Mouse (Mus musculus) heart, embryonic 10.5 days (tissue): ENCODE results near the gene Gnb1. TPM values are rescaled to one million over a fixed set of nuclear protein-coding genes. Genes with fewer than 3 reads are reported as not detected.
"Not testable (repeated sequence)": the region's sequence is repeated elsewhere in the genome, so short reads cannot be mapped to it uniquely, and the experiment has no call there.

Experiments used
- DNase-seq: peaks from one replicate; pipeline ENCODE4 v3.0.0-alpha.2; 2017; ENCODE audit warnings: low spot score
- H3K27ac ChIP-seq: fragments of 300-500 bp; sonication (generic); 2 replicates; pipeline ENCODE4 v1.5.1; 2016; ENCODE audit warnings: mild to moderate bottlenecking
- H3K27me3 ChIP-seq: fragments of 300-500 bp; sonication (generic); 2 replicates; pipeline ENCODE4 v1.6.1; 2016; ENCODE audit warnings: mild to moderate bottlenecking; ENCODE audit not compliant: poor library complexity, insufficient read depth, severe bottlenecking
- H3K36me3 ChIP-seq: fragments of 300-500 bp; sonication (generic); 2 replicates; pipeline ENCODE4 v1.6.1; 2016; ENCODE audit warnings: mild to moderate bottlenecking, moderate library complexity
- H3K4me1 ChIP-seq: fragments of 300-500 bp; sonication (generic); 2 replicates; pipeline ENCODE4 v1.6.1; 2016; ENCODE audit warnings: mild to moderate bottlenecking
- H3K4me3 ChIP-seq: fragments of 300-500 bp; sonication (generic); 2 replicates; pipeline ENCODE4 v1.5.1; 2016; ENCODE audit warnings: mild to moderate bottlenecking, moderate library complexity
- H3K9me3 ChIP-seq: fragments of 300-500 bp; sonication (generic); 2 replicates; pipeline ENCODE4 v1.6.1; 2016; ENCODE audit warnings: mild to moderate bottlenecking, moderate library complexity
- WGBS: fragments of 180-500 bp; shearing (Covaris S2); methylation state at CpG from one replicate; pipeline ENCODE4 v1.1.7; 2016; 5-methylcytosine and 5-hydroxymethylcytosine counted together
- polyA plus RNA-seq: library from polyadenylated mRNA; unstranded; fragments of >200 nt; fragmentation: Nextera tagmentation; extraction: Ambion mirVana; gene quantifications from 2 replicates; pipeline ENCODE4 v1.2.1, GENCODE M21; 2016

Gnb1 gene
- polyA plus RNA-seq, 1 experiment from 2014 or later: 440 TPM

DNA sequence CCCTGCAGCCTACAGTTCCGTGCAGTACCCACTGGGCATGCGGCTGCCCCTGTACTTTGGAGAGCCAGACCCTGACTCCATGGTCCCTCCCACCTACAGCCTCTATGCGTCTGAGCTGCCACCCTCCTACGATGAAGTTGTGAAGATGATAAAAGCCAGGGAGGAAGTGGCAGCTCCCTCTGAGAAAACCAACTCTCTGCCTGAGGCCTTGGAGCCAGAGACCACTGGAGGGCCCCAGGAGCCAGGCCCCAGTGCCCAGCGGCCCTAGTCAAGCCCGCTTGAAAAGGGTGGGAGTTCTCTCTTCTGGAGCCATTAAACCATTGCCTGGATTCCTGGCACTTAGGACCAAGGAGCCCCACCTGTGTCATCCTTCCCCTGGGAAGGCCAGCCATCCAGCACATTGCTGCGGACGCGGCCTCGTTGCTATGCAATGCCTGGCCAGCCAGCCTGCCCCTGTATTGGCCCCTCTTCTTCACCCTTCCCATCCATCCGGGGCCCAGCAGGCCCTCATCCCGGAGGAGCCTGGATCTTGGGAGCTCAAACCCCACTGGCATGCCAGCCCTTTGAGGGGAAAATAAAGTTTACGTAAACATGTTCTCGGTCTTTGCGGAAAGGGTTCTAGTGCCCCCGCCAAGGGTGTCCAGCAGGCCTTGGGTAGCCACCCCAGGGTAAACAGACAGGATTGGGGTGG is 20.8 kb upstream of the Gnb1 start:
- WGBS: 78% methylated on average over 16 of the region's 16 CpGs
- no peak overlapping the region for H3K27ac ChIP-seq
- H3K4me3 ChIP-seq: no peak overlapping the region
- H3K9me3 ChIP-seq: no peaks in the 10 kb centered on the region
- H3K4me1 ChIP-seq: peaks cover 18% of the 10 kb centered on the region
- peaks cover 74% of the 10 kb centered on the region for H3K27me3 ChIP-seq
- H3K36me3 ChIP-seq: no peaks in the 10 kb centered on the region
- no peak for DNase-seq

DNA sequence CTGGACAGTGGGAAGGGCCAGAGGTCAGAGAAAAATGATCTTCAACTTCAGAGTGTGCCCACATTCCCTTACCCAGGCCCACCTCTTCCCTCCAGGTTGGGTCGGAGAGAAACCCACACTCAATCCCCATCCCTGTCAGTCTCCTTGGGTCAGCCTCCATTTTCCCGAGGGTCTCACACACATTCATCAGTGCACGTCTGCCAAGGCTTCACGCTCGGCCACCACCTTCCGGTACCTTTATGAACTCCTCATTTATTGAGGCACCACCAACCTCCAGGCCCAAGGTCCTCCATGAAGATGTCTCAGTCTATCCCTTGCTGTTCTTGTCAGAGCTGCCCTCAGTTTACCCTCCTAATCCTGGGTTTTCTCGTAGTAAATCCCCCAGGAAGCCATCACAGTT is 20.2 kb upstream of the Gnb1 start:
- Histone ChIP-seq H3K27me3 (peaks cover 68% of the 10 kb centered on the region), H3K4me1 (peaks cover 18% of the 10 kb centered on the region), H3K27ac (no peak overlapping the region), H3K36me3 (no peaks in the 10 kb centered on the region), H3K4me3 (no peak overlapping the region), H3K9me3 (no peaks in the 10 kb centered on the region)
- no peak for DNase-seq
- WGBS: 82% methylated on average over 7 of the region's 7 CpGs

DNA sequence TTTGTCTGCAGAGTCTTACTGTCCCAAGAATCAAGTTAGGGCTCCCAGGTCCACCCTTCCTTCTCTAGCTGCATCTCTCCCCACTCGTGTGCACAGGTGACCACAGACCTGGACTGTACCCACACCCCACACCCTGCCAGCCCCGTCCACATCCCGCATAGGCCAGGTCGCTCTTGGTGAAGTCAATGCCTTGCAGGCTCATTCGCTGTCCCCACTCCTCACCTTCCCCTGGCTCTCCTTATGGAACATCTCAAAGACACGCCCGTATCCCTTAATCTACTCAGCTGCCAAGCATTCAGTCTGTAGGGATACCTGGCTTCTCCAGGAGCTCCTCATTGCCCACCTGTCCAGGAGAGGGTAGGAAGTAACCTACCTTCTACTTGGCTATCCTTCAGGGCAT is 19.8 kb upstream of the Gnb1 start:
- Histone ChIP-seq H3K9me3 (no peaks in the 10 kb centered on the region), H3K4me1 (peaks cover 18% of the 10 kb centered on the region), H3K36me3 (no peaks in the 10 kb centered on the region), H3K27me3 (peaks cover 64% of the 10 kb centered on the region), H3K4me3 (no peak overlapping the region), H3K27ac (no peak overlapping the region)
- 87% methylated on average over 7 of the region's 7 CpGs for WGBS
- no peak for DNase-seq

DNA sequence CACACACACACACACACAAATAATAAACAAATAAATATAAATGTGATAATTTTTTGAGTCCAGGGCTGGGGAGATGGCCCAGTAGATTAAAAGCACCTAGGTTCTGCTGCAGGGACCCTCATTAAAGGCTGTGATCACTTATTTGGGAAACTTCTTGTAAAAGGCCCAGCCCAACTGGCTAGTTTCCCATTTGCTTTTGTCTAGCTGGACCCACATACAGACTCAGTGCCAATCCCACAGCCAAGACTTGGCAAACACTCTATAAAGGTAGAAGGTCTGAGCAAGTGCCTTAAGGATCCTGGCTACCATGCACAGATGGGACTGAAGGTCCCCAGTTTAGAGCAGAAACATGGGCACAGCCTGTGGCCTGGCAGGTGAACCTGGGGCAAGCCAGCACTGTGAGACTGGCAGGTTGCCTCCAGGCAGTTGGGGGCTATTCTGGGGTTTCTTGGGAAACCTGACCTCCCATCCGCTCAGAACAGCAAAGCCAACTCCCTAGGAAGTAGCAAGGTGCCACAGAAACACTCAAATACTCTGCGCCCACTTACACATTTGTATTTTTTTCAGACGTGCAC is 18.4 kb upstream of the Gnb1 start:
- Histone ChIP-seq H3K36me3 (no peaks in the 10 kb centered on the region), H3K4me3 (no peak overlapping the region), H3K9me3 (no peaks in the 10 kb centered on the region), H3K27ac (no peak overlapping the region), H3K4me1 (peaks cover 18% of the 10 kb centered on the region), H3K27me3 (peaks cover 52% of the 10 kb centered on the region)
- DNase-seq: no peak
- WGBS: 67% methylated on average over 3 of the region's 3 CpGs

DNA sequence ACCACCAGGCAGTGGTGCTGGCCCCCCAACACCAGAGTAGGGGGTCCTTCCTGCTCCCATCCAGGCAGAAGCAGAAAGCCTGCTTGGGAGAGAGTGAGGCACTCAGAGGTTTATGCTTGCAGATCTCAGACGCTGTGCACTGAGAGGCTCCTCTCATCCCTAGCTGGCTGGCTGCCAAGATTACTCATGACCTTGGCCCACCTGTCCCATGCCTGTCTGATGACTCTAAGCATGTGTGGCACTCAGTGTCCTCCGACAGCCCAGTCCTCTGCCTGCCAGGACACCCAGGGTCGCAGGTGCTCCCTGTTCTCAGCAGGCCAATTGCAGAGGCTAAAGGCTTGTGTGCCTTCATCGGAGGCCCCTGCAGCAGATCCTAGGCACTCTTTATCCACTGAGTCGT is 17.8 kb upstream of the Gnb1 start:
- Histone ChIP-seq H3K9me3 (no peaks in the 10 kb centered on the region), H3K27ac (no peak overlapping the region), H3K4me3 (no peak overlapping the region), H3K36me3 (no peaks in the 10 kb centered on the region), H3K4me1 (peaks cover 18% of the 10 kb centered on the region), H3K27me3 (peaks cover 46% of the 10 kb centered on the region)
- no peak for DNase-seq
- 55% methylated on average over 5 of the region's 5 CpGs for WGBS

DNA sequence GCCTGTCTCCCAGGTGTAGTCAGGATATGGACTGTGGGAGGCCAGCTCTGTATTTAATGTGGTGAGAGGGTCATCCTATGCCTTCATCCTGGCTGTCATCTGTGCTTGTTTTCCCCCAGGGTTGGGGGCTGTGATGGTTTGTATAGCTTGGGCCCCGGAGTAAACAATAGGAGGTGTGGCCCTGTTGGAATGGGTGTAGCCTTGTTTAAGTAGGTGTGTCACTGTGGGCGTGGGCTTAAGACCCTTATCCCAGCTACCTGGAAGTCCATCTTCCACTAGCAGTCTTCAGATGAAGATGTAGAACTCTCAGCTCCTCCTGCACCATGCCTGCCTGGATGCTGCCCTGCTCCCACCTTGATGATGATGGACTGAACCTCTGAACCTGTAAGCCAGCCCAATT is 17.4 kb upstream of the Gnb1 start:
- H3K27ac ChIP-seq, DNase-seq, H3K9me3 ChIP-seq, H3K4me3 ChIP-seq, H3K36me3 ChIP-seq: not testable (repeated sequence)
- Histone ChIP-seq H3K4me1 (peaks cover 16% of the 10 kb centered on the region), H3K27me3 (peaks cover 43% of the 10 kb centered on the region)
- WGBS: 56% methylated on average over 2 of the region's 2 CpGs

DNA sequence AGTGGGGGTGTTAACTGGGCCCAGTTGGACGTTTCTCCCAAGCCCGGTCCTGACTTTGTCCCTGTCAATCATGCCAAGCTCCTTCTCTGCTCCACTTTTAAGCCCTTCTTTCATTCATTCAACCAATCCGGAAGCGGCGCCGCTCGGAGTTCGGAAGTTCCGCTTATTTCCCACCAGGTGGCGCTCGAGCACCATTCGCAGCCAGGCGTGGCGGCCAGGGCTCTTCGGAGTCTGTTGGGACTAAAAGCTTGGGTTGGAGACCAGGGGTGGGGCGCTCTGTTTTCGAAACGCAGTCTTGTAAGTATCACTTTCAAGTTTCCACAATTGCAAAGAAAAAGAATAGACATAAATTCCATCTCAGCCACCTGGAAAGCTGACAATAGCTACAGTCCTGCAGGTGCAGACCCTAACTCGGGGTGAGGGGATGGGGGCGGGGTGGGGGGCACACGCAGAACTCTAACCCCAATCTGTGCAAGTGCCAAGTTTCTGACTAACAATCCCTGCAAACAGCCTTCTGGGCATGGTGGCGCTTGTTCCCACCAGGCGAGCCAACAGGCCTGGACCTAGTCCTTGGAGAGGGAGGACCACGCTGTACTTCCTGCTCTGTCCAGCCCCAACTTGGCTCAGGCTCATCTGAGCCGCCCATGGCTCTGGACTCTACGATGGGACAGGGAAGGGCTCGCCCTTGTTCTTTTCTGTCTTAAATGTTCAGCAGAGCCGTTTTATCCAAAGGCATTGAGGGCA is 9.6 kb upstream of the Gnb1 start:
- 21% methylated on average over 28 of the region's 28 CpGs for WGBS

DNA sequence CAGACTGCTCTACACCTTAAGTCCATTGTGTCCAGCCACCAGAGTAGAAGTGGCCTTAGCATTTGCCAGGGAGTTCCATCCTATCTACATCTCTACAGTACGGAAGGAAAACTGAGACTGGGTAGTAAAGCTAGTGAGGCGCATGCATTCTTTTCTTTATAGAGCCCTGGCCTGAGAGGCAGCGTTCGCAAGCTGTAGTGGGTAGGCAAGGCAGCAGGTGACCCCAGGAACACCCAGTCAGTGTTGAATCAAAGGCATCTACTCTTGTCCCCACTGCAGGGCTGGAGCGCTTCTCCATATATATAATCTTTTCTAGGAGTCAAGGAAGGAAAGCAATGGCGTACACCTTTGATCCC is 9.1 kb upstream of the Gnb1 start:
- H3K27ac ChIP-seq: no peak overlapping the region; the same call in 1 of the 2 replicates
- H3K36me3 ChIP-seq: no peaks in the 10 kb centered on the region
- WGBS: 87% methylated on average over 6 of the region's 6 CpGs
- peaks cover 12% of the 10 kb centered on the region for H3K4me1 ChIP-seq
- H3K4me3 ChIP-seq: no peak overlapping the region
- H3K9me3 ChIP-seq: no peaks in the 10 kb centered on the region
- H3K27me3 ChIP-seq: 0 out of 2 replicates have a peak, but pooled peaks cover 5% of the 10 kb centered on the region
- DNase-seq: no peak

More for the DNA sequence above, 9.6 kb upstream of the Gnb1 start:
- peak overlapping the region; percentile 67; the same call in 1 of the 2 replicates for H3K27ac ChIP-seq
- H3K36me3 ChIP-seq: no peaks in the 10 kb centered on the region
- peaks cover 7% of the 10 kb centered on the region for H3K4me1 ChIP-seq
- peak; percentile 91 for DNase-seq
- 0 out of 2 replicates have a peak, but pooled peaks cover 5% of the 10 kb centered on the region for H3K27me3 ChIP-seq
- peak overlapping the region; percentile 35 for H3K4me3 ChIP-seq
- no peaks in the 10 kb centered on the region for H3K9me3 ChIP-seq

DNA sequence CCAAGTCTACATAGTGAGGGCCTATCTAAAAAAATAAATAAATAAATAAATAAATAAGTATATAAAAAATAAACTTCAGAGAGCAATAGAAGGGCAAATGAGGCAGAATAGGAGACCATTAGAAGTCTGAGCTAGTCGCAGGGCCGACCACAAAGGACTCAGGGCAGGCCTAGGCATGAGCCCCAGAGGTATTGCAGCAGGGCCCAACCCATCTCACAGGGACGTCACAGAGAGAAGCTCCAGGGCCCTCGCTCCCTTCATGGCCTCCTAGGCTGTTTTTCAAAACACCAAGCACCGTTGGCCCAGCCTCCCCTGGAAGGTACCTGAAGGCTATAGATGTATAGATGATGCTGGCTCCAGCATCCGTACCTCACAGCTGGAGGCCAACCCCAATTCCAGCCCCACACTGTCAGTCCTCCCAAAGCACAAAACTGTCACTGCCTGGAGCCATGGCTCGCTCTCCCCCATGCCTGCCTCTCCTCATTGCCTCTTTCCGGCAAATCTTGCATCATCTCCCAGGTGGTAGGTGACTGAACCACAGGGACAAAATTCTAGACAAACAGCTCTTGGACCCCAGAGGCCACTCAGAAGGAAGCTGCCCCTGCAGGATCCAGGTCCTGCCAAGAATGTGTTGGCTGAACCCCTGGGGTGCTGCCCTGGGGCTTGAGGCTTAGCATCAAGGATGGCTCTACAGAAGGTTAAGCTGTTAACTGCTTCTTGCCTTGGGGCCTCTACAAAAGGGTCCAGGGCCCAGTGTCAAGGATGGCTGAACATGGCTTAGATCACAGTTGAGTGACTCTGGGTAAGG is 8.2 kb upstream of the Gnb1 start:
- H3K9me3 ChIP-seq: no peaks in the 10 kb centered on the region
- DNase-seq: no peak
- H3K27me3 ChIP-seq: 0 out of 2 replicates have a peak, but pooled peaks cover 5% of the 10 kb centered on the region
- peaks cover 20% of the 10 kb centered on the region for H3K4me1 ChIP-seq
- no peak overlapping the region for H3K27ac ChIP-seq
- H3K36me3 ChIP-seq: no peaks in the 10 kb centered on the region
- WGBS: 71% methylated on average over 8 of the region's 8 CpGs
- H3K4me3 ChIP-seq: no peak overlapping the region

DNA sequence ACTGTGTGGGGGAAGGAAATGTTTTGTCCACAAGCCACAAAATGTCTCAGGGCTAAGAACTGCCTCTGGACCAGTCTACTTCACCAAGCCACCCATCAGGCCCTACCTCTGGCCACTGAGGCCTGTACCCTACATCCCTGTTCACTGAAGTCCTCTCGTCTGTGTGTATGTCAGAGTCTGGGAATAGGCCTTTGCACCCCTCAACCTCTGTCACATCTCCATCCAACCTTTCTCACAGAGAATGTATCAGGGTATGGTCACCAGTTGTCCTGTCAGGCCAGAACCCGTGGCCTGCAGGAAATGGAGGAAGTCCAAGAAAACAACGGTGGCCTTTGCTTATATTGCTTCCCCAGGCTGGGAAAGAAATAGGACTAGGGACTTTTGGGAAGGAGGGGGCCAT is 5.6 kb upstream of the Gnb1 start:
- 71% methylated on average over 3 of the region's 3 CpGs for WGBS
- Histone ChIP-seq H3K4me1 (peaks cover 44% of the 10 kb centered on the region), H3K27me3 (0 out of 2 replicates have a peak, but pooled peaks cover 5% of the 10 kb centered on the region)

DNA sequence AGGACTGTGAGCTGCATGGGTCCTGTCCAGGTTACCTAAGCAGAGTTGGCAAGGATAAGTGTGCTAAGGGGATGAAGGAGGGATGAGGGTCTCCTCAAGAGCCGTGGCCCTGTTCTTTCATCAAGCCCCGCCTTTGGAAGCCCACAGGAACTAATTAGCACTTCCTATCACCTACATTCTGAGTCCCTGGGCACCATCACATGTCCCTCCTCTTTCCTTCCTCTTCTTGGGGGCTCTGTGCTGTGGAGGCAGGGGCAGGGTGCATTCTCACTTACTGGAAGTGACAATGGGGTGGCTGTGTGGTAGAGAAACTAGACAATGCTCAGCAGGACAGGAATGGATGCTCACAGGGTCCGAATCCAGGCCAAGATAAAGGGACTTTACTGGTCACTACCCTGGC is 3.4 kb upstream of the Gnb1 start:
- H3K27ac ChIP-seq: peak overlapping the region; percentile 78
- H3K4me3 ChIP-seq: no peak overlapping the region
- 28% methylated on average over 3 of the region's 3 CpGs for WGBS
- no peaks in the 10 kb centered on the region for H3K27me3 ChIP-seq
- no peaks in the 10 kb centered on the region for H3K9me3 ChIP-seq
- DNase-seq: no peak
- no peaks in the 10 kb centered on the region for H3K36me3 ChIP-seq
- peaks cover 43% of the 10 kb centered on the region for H3K4me1 ChIP-seq

More for the DNA sequence above, 5.6 kb upstream of the Gnb1 start:
- Histone ChIP-seq H3K4me3 (no peak overlapping the region), H3K9me3 (no peaks in the 10 kb centered on the region), H3K27ac (no peak overlapping the region), H3K36me3 (no peaks in the 10 kb centered on the region)
- no peak for DNase-seq

DNA sequence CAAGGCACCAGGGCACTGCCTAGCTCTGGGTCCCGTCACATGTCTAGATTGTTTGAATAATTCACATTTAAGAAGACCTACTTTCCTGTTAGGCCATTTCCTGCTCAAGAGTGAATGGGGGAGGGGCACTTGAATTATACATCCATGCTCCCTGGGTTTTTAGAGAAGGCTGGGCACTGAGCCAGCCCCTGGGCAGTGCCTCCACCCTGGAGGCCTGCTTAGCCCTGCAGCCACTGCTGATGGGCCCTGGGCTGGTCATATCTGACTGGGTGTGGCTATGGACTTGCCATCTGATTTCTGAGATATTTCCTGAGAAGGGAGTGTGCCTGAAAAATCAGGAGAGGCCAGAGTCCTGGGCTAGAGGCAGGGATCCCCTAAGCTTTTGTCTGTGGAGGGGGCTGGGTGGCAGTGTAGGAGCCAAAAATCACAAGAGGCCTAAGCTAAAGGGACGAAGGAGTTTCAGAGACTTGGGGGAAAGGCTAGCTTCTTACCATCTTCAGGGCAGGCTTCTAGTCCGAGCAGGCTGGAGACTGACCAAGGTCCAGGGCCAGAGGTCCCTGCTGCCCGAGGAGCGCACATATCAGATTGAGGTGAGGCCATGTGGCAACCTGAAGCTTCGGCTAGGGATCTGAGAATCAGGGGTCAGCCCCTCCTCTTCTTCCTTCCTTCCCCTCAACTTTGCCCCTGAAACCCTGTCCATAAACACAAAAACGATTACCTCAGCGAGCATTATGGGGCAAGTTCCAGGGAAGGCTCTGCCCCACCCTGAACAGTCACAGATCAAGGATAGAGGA is 2.7 kb upstream of the Gnb1 start:
- Histone ChIP-seq H3K4me3 (no peak overlapping the region), H3K27ac (peak overlapping the region; percentile 78), H3K27me3 (no peaks in the 10 kb centered on the region), H3K4me1 (peaks cover 45% of the 10 kb centered on the region), H3K36me3 (no peaks in the 10 kb centered on the region), H3K9me3 (no peaks in the 10 kb centered on the region)
- WGBS: 58% methylated on average over 8 of the region's 8 CpGs
- peak; percentile 85 for DNase-seq
